Mouse (Mus musculus) intestine, embryonic 16.5 days (tissue): Measurements from ENCODE around the gene Ly86. TPM values are rescaled to one million over a fixed set of nuclear protein-coding genes. Genes with fewer than 3 reads are reported as not detected.

Experiments
- ATAC-seq: fragments of 200-750 bp; cut with Nextera tagmentation; 2 replicates; pipeline ENCODE4 v1.8.0; 2017; ENCODE audit warnings: moderate TSS enrichment, moderate library complexity
- H3K27ac ChIP-seq: fragments of 300-500 bp; sonication (generic); 2 replicates; pipeline ENCODE4 v1.5.1; 2014; ENCODE audit warnings: mild to moderate bottlenecking, low read length
- H3K27me3 ChIP-seq: fragments of 300-500 bp; sonication (generic); replicated peaks from 2 replicates; pipeline ENCODE4 v1.6.1; 2014; ENCODE audit warnings: low read length, control low read depth, mixed read lengths; ENCODE audit not compliant: control insufficient read depth, insufficient read depth
- H3K36me3 ChIP-seq: fragments of 300-500 bp; sonication (generic); 2 replicates; pipeline ENCODE4 v1.6.1; 2014; ENCODE audit warnings: low read length, control low read depth; ENCODE audit not compliant: control insufficient read depth, insufficient read depth
- H3K4me1 ChIP-seq: fragments of 300-500 bp; sonication (generic); 2 replicates; pipeline ENCODE4 v1.6.1; 2014; ENCODE audit warnings: low read length, control low read depth, mixed read lengths; ENCODE audit not compliant: control insufficient read depth, insufficient read depth
- H3K4me2 ChIP-seq: fragments of 300-500 bp; sonication (generic); 2 replicates; pipeline ENCODE4 v1.6.1; 2014; ENCODE audit warnings: low read depth, low read length, control low read depth
- H3K4me3 ChIP-seq: fragments of 300-500 bp; sonication (generic); 2 replicates; pipeline ENCODE4 v1.5.1; 2014; ENCODE audit warnings: mild to moderate bottlenecking, low read length
- H3K9ac ChIP-seq: fragments of 300-500 bp; sonication (generic); 2 replicates; pipeline ENCODE4 v1.6.1; 2014; ENCODE audit warnings: low read depth, low read length
- H3K9me3 ChIP-seq: fragments of 300-500 bp; sonication (generic); 2 replicates; pipeline ENCODE4 v1.6.1; 2016; ENCODE audit warnings: low read length, control low read depth; ENCODE audit not compliant: control insufficient read depth
- whole genome bisulfite sequencing: fragments of 180-500 bp; shearing (Covaris S2); extraction: QIAGEN DNeasy Blood & Tissue Kit; methylation state at CpG from one replicate; pipeline ENCODE4 v1.1.7; 2014; 5-methylcytosine and 5-hydroxymethylcytosine counted together
- polyA plus RNA-seq: library from polyadenylated mRNA; unstranded; fragments of >200 nt; fragmentation: Nextera tagmentation; extraction: Ambion mirVana; gene quantifications from 2 replicates; pipeline ENCODE4 v1.2.1, GENCODE M21; 2015

Ly86 gene
- polyA plus RNA-seq, 1 experiment from 2014 or later: 11.2 TPM

GRCm38 (mm10) chr13:37424904-37425303 lies 79.9 kb downstream of the Ly86 start:
- WGBS: 96% methylated on average over 6 of the region's 6 CpGs
- Histone ChIP-seq H3K27ac (no peak overlapping the region), H3K9ac (no peak overlapping the region), H3K4me2 (no peak overlapping the region), H3K4me3 (no peak overlapping the region), H3K9me3 (0 out of 2 replicates have a peak, but pooled peaks cover 2% of the 10 kb centered on the region), H3K36me3 (no peaks in the 10 kb centered on the region), H3K4me1 (no peaks in the 10 kb centered on the region), H3K27me3 (no peaks in the 10 kb centered on the region)
- no peak for ATAC-seq

GRCm38 (mm10) chr13:37425406-37425805 lies 80.4 kb downstream of the Ly86 start:
- H3K27ac ChIP-seq: no peak overlapping the region
- no peaks in the 10 kb centered on the region for H3K4me1 ChIP-seq
- ATAC-seq: no peak
- no peak overlapping the region for H3K4me2 ChIP-seq
- 70% methylated on average over 3 of the region's 3 CpGs for WGBS
- H3K9ac ChIP-seq: no peak overlapping the region
- 0 out of 2 replicates have a peak, but pooled peaks cover 2% of the 10 kb centered on the region for H3K9me3 ChIP-seq
- H3K36me3 ChIP-seq: no peaks in the 10 kb centered on the region
- no peak overlapping the region for H3K4me3 ChIP-seq
- H3K27me3 ChIP-seq: no peaks in the 10 kb centered on the region

- Histone ChIP-seq H3K36me3 (no peaks in the 10 kb centered on the region), H3K27me3 (no peaks in the 10 kb centered on the region), H3K4me3 (no peak overlapping the region), H3K9me3 (0 out of 2 replicates have a peak, but pooled peaks cover 2% of the 10 kb centered on the region), H3K4me1 (no peaks in the 10 kb centered on the region), H3K9ac (no peak overlapping the region), H3K27ac (peak overlapping the region; percentile 73), H3K4me2 (peak overlapping the region; percentile 32)
- peak; percentile 92 for ATAC-seq
- 43% methylated on average over 12 of the region's 12 CpGs for WGBS
Observed at GRCm38 (mm10) chr13:37426578-37427336, 81.7 kb downstream of the Ly86 start.

- no peaks in the 10 kb centered on the region for H3K4me1 ChIP-seq
- no peaks in the 10 kb centered on the region for H3K36me3 ChIP-seq
- no peak overlapping the region for H3K4me2 ChIP-seq
- H3K27ac ChIP-seq: no peak overlapping the region
- no peak for ATAC-seq
- H3K4me3 ChIP-seq: no peak overlapping the region
- no peak overlapping the region for H3K9ac ChIP-seq
- WGBS: 72% methylated on average over 3 of the region's 3 CpGs
- H3K9me3 ChIP-seq: 0 out of 2 replicates have a peak, but pooled peaks cover 2% of the 10 kb centered on the region
- H3K27me3 ChIP-seq: no peaks in the 10 kb centered on the region
Observed at GRCm38 (mm10) chr13:37428496-37428895, 83.5 kb downstream of the Ly86 start.

GRCm38 (mm10) chr13:37429661-37430271 lies 84.8 kb downstream of the Ly86 start:
- Histone ChIP-seq H3K27me3 (no peaks in the 10 kb centered on the region), H3K9me3 (no peaks in the 10 kb centered on the region)
- 68% methylated on average over 8 of the region's 8 CpGs for WGBS

GRCm38 (mm10) chr13:37431707-37432106 lies 86.7 kb downstream of the Ly86 start:
- H3K36me3 ChIP-seq: no peaks in the 10 kb centered on the region
- no peak overlapping the region for H3K4me2 ChIP-seq
- no peaks in the 10 kb centered on the region for H3K27me3 ChIP-seq
- no peak overlapping the region for H3K9ac ChIP-seq
- H3K4me3 ChIP-seq: no peak overlapping the region
- H3K27ac ChIP-seq: no peak overlapping the region
- WGBS: 87% methylated on average over 2 of the region's 2 CpGs
- no peak for ATAC-seq
- peaks cover 3% of the 10 kb centered on the region; the same call in 1 of the 2 replicates for H3K4me1 ChIP-seq
- no peaks in the 10 kb centered on the region for H3K9me3 ChIP-seq

More at GRCm38 (mm10) chr13:37429661-37430271, 84.8 kb downstream of the Ly86 start:
- H3K4me3 ChIP-seq: no peak overlapping the region
- no peak overlapping the region for H3K4me2 ChIP-seq
- H3K4me1 ChIP-seq: peaks cover 3% of the 10 kb centered on the region; the same call in 1 of the 2 replicates
- no peaks in the 10 kb centered on the region for H3K36me3 ChIP-seq
- H3K27ac ChIP-seq: no peak overlapping the region
- no peak overlapping the region for H3K9ac ChIP-seq
- no peak for ATAC-seq

- ATAC-seq: no peak
- Histone ChIP-seq H3K4me2 (no peak overlapping the region), H3K4me3 (no peak overlapping the region), H3K4me1 (peaks cover 3% of the 10 kb centered on the region; the same call in 1 of the 2 replicates), H3K9ac (no peak overlapping the region), H3K27ac (no peak overlapping the region), H3K27me3 (no peaks in the 10 kb centered on the region), H3K36me3 (no peaks in the 10 kb centered on the region), H3K9me3 (no peaks in the 10 kb centered on the region)
- 35% methylated on average over 4 of the region's 4 CpGs for WGBS
Observed at GRCm38 (mm10) chr13:37432653-37433052, 87.6 kb downstream of the Ly86 start.

GRCm38 (mm10) chr13:37433142-37433541 lies 88.1 kb downstream of the Ly86 start:
- WGBS: 29% methylated on average over 3 of the region's 3 CpGs
- no peak for ATAC-seq
- H3K27ac ChIP-seq: no peak overlapping the region

GRCm38 (mm10) chr13:37433730-37434129 lies 88.7 kb downstream of the Ly86 start:
- H3K9ac ChIP-seq: no peak overlapping the region
- H3K36me3 ChIP-seq: no peaks in the 10 kb centered on the region
- no peak overlapping the region for H3K27ac ChIP-seq
- peak; percentile 47; the same call in 1 of the 2 replicates for ATAC-seq
- H3K27me3 ChIP-seq: no peaks in the 10 kb centered on the region
- 12% methylated on average over 3 of the region's 3 CpGs for WGBS
- H3K4me2 ChIP-seq: peak overlapping the region; percentile 81; the same call in 1 of the 2 replicates
- H3K4me1 ChIP-seq: peaks cover 3% of the 10 kb centered on the region; the same call in 1 of the 2 replicates
- H3K9me3 ChIP-seq: no peaks in the 10 kb centered on the region
- H3K4me3 ChIP-seq: no peak overlapping the region

More at GRCm38 (mm10) chr13:37433142-37433541, 88.1 kb downstream of the Ly86 start:
- H3K36me3 ChIP-seq: no peaks in the 10 kb centered on the region
- H3K9ac ChIP-seq: no peak overlapping the region
- H3K4me3 ChIP-seq: no peak overlapping the region
- peaks cover 3% of the 10 kb centered on the region; the same call in 1 of the 2 replicates for H3K4me1 ChIP-seq
- no peaks in the 10 kb centered on the region for H3K27me3 ChIP-seq
- no peak overlapping the region for H3K4me2 ChIP-seq
- no peaks in the 10 kb centered on the region for H3K9me3 ChIP-seq
